23 mouse cellular contexts compared by ENCODE assay signal in genomic region chr11:50388217-50388929, GRCm38 (mm10). TPM values are rescaled to one million over a fixed set of nuclear protein-coding genes. Genes with fewer than 3 reads are reported as not detected.
DNase-seq lines count a peak whose midpoint lies in the region; ATAC-seq and TF ChIP-seq lines count a peak whose summit lies in the region.
"Had no signal": no experiment of that assay in that cellular context is flagged by ENCODE, and none has a peak within 500 bp of the region (broad histone marks: within the 10 kb centered on the region; RNA-seq: fewer than 3 reads in every experiment).

No protein-coding gene starts in this region.

- peak; percentile 10; the same call in 1 of the 2 replicates for ATAC-seq in kidney, embryonic 16.5 days (ENCODE audit: low FRiP score, low TSS enrichment)
- no peak for ATAC-seq in kidney, embryonic 15.5 days (replicated peaks; ENCODE audit: low FRiP score)
- no peak for ATAC-seq in megakaryocyte-erythroid progenitor cell, adult 5-6 weeks (replicated peaks; ENCODE audit: low FRiP score, low TSS enrichment, poor library complexity, severe bottlenecking)
- ATAC-seq: intestine, embryonic 15.5 days had no signal

- intact Hi-C loops in left cerebral cortex, postnatal 14 days (cut with DNase I) = no loop called here

- peaks cover 56% of the 10 kb centered on the region for H3K36me3 ChIP-seq in kidney, embryonic 16.5 days (ENCODE audit: insufficient read depth, low read length)
- peaks cover 73% of the 10 kb centered on the region for H3K36me3 ChIP-seq in kidney, embryonic 15.5 days

- no peak overlapping the region for H3K4me3 ChIP-seq in kidney, embryonic 16.5 days (ENCODE audit: low read length)
- H3K4me3 ChIP-seq in kidney, embryonic 15.5 days (replicated peaks) = no peak overlapping the region
- H3K4me3 ChIP-seq in embryonic fibroblast, embryonic 13.5 days (ENCODE audit: insufficient read depth, low read length) = no peak overlapping the region
- H3K4me3 ChIP-seq: embryonic facial prominence, embryonic 10.5 days; heart, embryonic 13.5 days; hindbrain, embryonic 15.5 days; intestine, embryonic 15.5 days; limb, embryonic 13.5 days had no signal

- no peak overlapping the region for H3K9ac ChIP-seq in kidney, embryonic 16.5 days (replicated peaks; ENCODE audit: low read length)
- no peak overlapping the region for H3K9ac ChIP-seq in kidney, embryonic 15.5 days
- H3K9ac ChIP-seq: forebrain, postnatal 0 days; heart, embryonic 13.5 days; hindbrain, embryonic 15.5 days; intestine, embryonic 15.5 days; limb, embryonic 13.5 days had no signal

- no peak for TF ChIP-seq CTCF in embryonic fibroblast, embryonic 13.5 days (IDR thresholded peaks at IDR 0.05; ENCODE audit: borderline replicate concordance, insufficient read depth, low read length)

- DNase-seq in retina, postnatal 1 day = peak; percentile 28
- DNase-seq in retina, embryonic 14.5 days (ENCODE audit: low spot score) = no peak
- no peak for DNase-seq in left cerebral cortex, postnatal 14 days (ENCODE audit: low spot score in 2 of 2)
- DNase-seq: adrenal gland, postnatal 25 days; cerebellum, adult 8-10 months; gastrocnemius, postnatal 36 days; kidney, adult 9 months; kidney, postnatal 4 days; lung, adult 18-20 months; lung, postnatal 36 days; right cerebral cortex, postnatal 4 days had no signal

- peak; percentile 21; the same call in 1 of the 2 replicates for TF ChIP-seq POLR2A in embryonic fibroblast, embryonic 13.5 days (IDR thresholded peaks at IDR 0.05; ENCODE audit: low read depth, low read length)

- H3K27me3 ChIP-seq in kidney, embryonic 16.5 days (ENCODE audit: insufficient read depth, low read length) = no peaks in the 10 kb centered on the region
- H3K27me3 ChIP-seq in kidney, embryonic 15.5 days = no peaks in the 10 kb centered on the region
- H3K27me3 ChIP-seq: heart, embryonic 13.5 days; hindbrain, embryonic 15.5 days; intestine, embryonic 15.5 days; limb, embryonic 13.5 days had no signal

- H3K27ac ChIP-seq in kidney, embryonic 16.5 days (ENCODE audit: low read length) = no peak overlapping the region
- no peak overlapping the region for H3K27ac ChIP-seq in kidney, embryonic 15.5 days
- no peak overlapping the region for H3K27ac ChIP-seq in embryonic fibroblast, embryonic 13.5 days (ENCODE audit: insufficient read depth, low read length)
- H3K27ac ChIP-seq: embryonic facial prominence, embryonic 10.5 days; hindbrain, embryonic 15.5 days; intestine, embryonic 15.5 days; limb, embryonic 13.5 days had no signal

- no peaks in the 10 kb centered on the region for H3K4me1 ChIP-seq in kidney, embryonic 16.5 days (ENCODE audit: insufficient read depth, low read length)
- H3K4me1 ChIP-seq in kidney, embryonic 15.5 days = no peaks in the 10 kb centered on the region
- H3K4me1 ChIP-seq in embryonic fibroblast, embryonic 13.5 days (ENCODE audit: control insufficient read depth, insufficient read depth, low read length) = no peaks in the 10 kb centered on the region
- H3K4me1 ChIP-seq: embryonic facial prominence, embryonic 10.5 days; hindbrain, embryonic 15.5 days; intestine, embryonic 15.5 days; limb, embryonic 13.5 days had no signal

- no peak overlapping the region for H3K4me2 ChIP-seq in kidney, embryonic 16.5 days (replicated peaks; ENCODE audit: low read depth, low read length)
- H3K4me2 ChIP-seq in kidney, embryonic 15.5 days = no peak overlapping the region
- H3K4me2 ChIP-seq: heart, embryonic 13.5 days; hindbrain, embryonic 15.5 days; intestine, embryonic 15.5 days; limb, embryonic 13.5 days had no signal

- no peaks in the 10 kb centered on the region for H3K9me3 ChIP-seq in kidney, embryonic 16.5 days (ENCODE audit: low read length)
- no peaks in the 10 kb centered on the region for H3K9me3 ChIP-seq in kidney, embryonic 15.5 days (replicated peaks)
- H3K9me3 ChIP-seq: embryonic facial prominence, embryonic 10.5 days; heart, embryonic 13.5 days; hindbrain, embryonic 15.5 days; intestine, embryonic 15.5 days; limb, embryonic 13.5 days had no signal

- WGBS in kidney, embryonic 16.5 days = 94% methylated on average over 3 of the region's 3 CpGs
- WGBS in kidney, embryonic 15.5 days = 92% methylated on average over 3 of the region's 3 CpGs

RNA-seq across cellular contexts. Expression of gene Hnrnph1, which starts 11.6 kb away (rescaled TPM):
- 500 and 509 TPM in 2 replicates for polyA plus RNA-seq in kidney, embryonic 16.5 days (2015; fragmentation: Nextera tagmentation; extraction: Ambion mirVana)
- 498 and 501 TPM in 2 replicates for polyA plus RNA-seq in kidney, embryonic 15.5 days (2015; fragmentation: Nextera tagmentation; extraction: Ambion mirVana)
- 465 and 590 TPM in 2 replicates for polyA plus RNA-seq in embryonic fibroblast, embryonic 13.5 days (2011; ENCODE audit: insufficient read length, low read depth, missing spikeins)
- 100 to 1,000 TPM; 201 to 225 TPM for total RNA-seq in left cerebral cortex, postnatal 14 days (2021)
- total RNA-seq in megakaryocyte-erythroid progenitor cell, adult 5-6 weeks (2014; fragmentation: Nextera tagmentation) = 618 and 682 TPM in 2 replicates
- 798 and 1,044 TPM in 2 replicates for total RNA-seq in megakaryocyte-erythroid progenitor cell, adult 5-6 weeks (2017)

RNA-seq across cellular contexts. Expression of gene Cby3, which starts 34.1 kb away (rescaled TPM):
- 0.55 and 0.71 TPM in 2 replicates for polyA plus RNA-seq in kidney, embryonic 16.5 days (2015; fragmentation: Nextera tagmentation; extraction: Ambion mirVana)
- polyA plus RNA-seq in kidney, embryonic 15.5 days (2015; fragmentation: Nextera tagmentation; extraction: Ambion mirVana) = 0.78 and 1.3 TPM in 2 replicates
- polyA plus RNA-seq in embryonic fibroblast, embryonic 13.5 days (2011; ENCODE audit: insufficient read length, low read depth, missing spikeins) = not detected in 2 replicates
- total RNA-seq in left cerebral cortex, postnatal 14 days (2021) = not detected
- total RNA-seq in megakaryocyte-erythroid progenitor cell, adult 5-6 weeks (2014; fragmentation: Nextera tagmentation) = 1.0 TPM in 1 of 2 replicates, not detected in the other
- total RNA-seq in megakaryocyte-erythroid progenitor cell, adult 5-6 weeks (2017) = not detected in 2 replicates
- total RNA-seq: adrenal gland, postnatal 25 days; forebrain, postnatal 0 days; gastrocnemius, postnatal 36 days; heart, postnatal 25 days; layer of hippocampus, postnatal 10 days had no signal
- polyA plus RNA-seq: heart, embryonic 13.5 days had no signal

RNA-seq across cellular contexts. Expression of gene Rufy1, which starts 42.6 kb away (rescaled TPM):
- 27.4 and 27.5 TPM in 2 replicates for polyA plus RNA-seq in kidney, embryonic 16.5 days (2015; fragmentation: Nextera tagmentation; extraction: Ambion mirVana)
- 25.7 and 27.9 TPM in 2 replicates for polyA plus RNA-seq in kidney, embryonic 15.5 days (2015; fragmentation: Nextera tagmentation; extraction: Ambion mirVana)
- polyA plus RNA-seq in embryonic fibroblast, embryonic 13.5 days (2011; ENCODE audit: insufficient read length, low read depth, missing spikeins) = 19.3 and 19.8 TPM in 2 replicates
- total RNA-seq in left cerebral cortex, postnatal 14 days (2021) = 10 to 100 TPM; 25.5 to 25.8 TPM
- 6.4 and 19.1 TPM in 2 replicates for total RNA-seq in megakaryocyte-erythroid progenitor cell, adult 5-6 weeks (2014; fragmentation: Nextera tagmentation)
- total RNA-seq in megakaryocyte-erythroid progenitor cell, adult 5-6 weeks (2017) = 21.3 and 22.3 TPM in 2 replicates
